Mouse (Mus musculus) heart, embryonic 14.5 days (tissue): ENCODE results near the gene Slc39a12. TPM values are rescaled to one million over a fixed set of nuclear protein-coding genes. Genes with fewer than 3 reads are reported as not detected.

Source experiments
- polyA plus RNA-seq: library from polyadenylated mRNA; unstranded; fragments of >200 nt; fragmentation: Nextera tagmentation; extraction: Ambion mirVana; gene quantifications from 2 replicates; pipeline ENCODE4 v1.2.1, GENCODE M21; 2014

Gene Slc39a12
- polyA plus RNA-seq, 1 experiment from 2014 or later, result not detected

Other genes starting within 250 kb of the Slc39a12 start
- gene Tmem236, start 213.8 kb upstream of the Slc39a12 start, polyA plus RNA-seq, result 0.07 TPM in 1 of 2 replicates, not detected in the other
- gene Mrc1, start 158.9 kb upstream of the Slc39a12 start, polyA plus RNA-seq, result 4.4 TPM in 2 replicates
- 14.3 and 14.9 TPM in 2 replicates for gene Cacnb2, start 214.8 kb downstream of the Slc39a12 start, polyA plus RNA-seq